Mouse (Mus musculus) testis, adult 2 months (tissue): ENCODE data around the gene Prkce. TPM values are rescaled to one million over a fixed set of nuclear protein-coding genes. Genes with fewer than 3 reads are reported as not detected.

Source experiments
- H3K27ac ChIP-seq: fragments of 200-500 bp; 2 replicates; pipeline ENCODE4 v1.5.1; 2012; ENCODE audit warnings: low read depth, low read length; ENCODE audit not compliant: control insufficient read depth, insufficient read depth
- H3K27me3 ChIP-seq: fragments of 200-500 bp; 2 replicates; pipeline ENCODE4 v1.6.1; 2012; ENCODE audit warnings: mild to moderate bottlenecking, low read length, moderate library complexity; ENCODE audit not compliant: control insufficient read depth, insufficient read depth
- H3K36me3 ChIP-seq: fragments of 200-500 bp; 2 replicates; pipeline ENCODE4 v1.6.1; 2012; ENCODE audit warnings: mild to moderate bottlenecking, low read length; ENCODE audit not compliant: control insufficient read depth, insufficient read depth
- H3K4me1 ChIP-seq: fragments of 200-500 bp; 2 replicates; pipeline ENCODE4 v1.6.1; 2012; ENCODE audit warnings: low read length; ENCODE audit not compliant: control insufficient read depth, insufficient read depth
- H3K4me3 ChIP-seq: fragments of 200-500 bp; 2 replicates; pipeline ENCODE4 v1.5.1; 2012; ENCODE audit warnings: low read depth, mild to moderate bottlenecking, low read length, moderate library complexity, mixed read lengths; ENCODE audit not compliant: control insufficient read depth
- CTCF ChIP-seq: fragments of 200-500 bp; IDR thresholded peaks from 2 replicates; pipeline ENCODE4 v1.5.1; 2012; ENCODE audit warnings: low read depth, mild to moderate bottlenecking, inconsistent platforms, low read length, moderate library complexity; ENCODE audit not compliant: control insufficient read depth, insufficient read depth, insufficient replicate concordance
- POLR2A ChIP-seq: fragments of 200-500 bp; IDR thresholded peaks from 2 replicates; pipeline ENCODE4 v1.6.1; 2012; ENCODE audit warnings: low read depth, mild to moderate bottlenecking, inconsistent platforms, low read length, moderate library complexity; ENCODE audit not compliant: control insufficient read depth
- polyA plus RNA-seq: library from polyadenylated mRNA; depleted of rRNA; stranded (reverse); fragments of >200 nt; gene quantifications from 2 replicates; pipeline ENCODE4 v1.2.3, GENCODE M21; 2012

Prkce gene
- polyA plus RNA-seq, 1 experiment = 1.2 TPM

DNA sequence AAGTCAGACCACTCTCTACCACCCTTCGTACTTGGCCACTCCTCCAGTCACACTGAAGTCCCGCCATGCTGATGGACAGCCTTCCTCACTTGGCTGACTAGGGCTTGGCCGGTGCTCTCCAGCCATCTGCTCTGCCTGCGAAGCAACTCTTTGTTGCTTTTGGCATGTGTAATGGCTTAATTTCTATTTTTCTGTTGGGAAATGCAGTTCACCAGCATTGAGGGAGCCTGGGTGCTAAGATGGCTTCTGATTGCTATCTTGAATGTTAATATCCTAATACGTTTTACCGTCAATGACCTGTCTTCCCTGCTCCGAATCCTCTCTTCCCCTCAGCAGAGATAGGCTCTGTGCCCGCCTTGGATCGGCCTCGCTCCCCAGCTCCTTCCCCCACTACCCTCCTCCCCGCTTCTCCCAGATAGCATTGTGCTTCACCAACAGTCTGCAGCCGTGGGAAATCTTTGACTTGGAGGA, 183.2 kb downstream of the Prkce start:
- Histone ChIP-seq H3K4me1 (no peaks in the 10 kb centered on the region), H3K4me3 (no peak overlapping the region), H3K36me3 (no peaks in the 10 kb centered on the region), H3K27me3 (no peaks in the 10 kb centered on the region), H3K27ac (no peak overlapping the region)
- no peak for TF ChIP-seq CTCF
- TF ChIP-seq POLR2A = no peak

DNA sequence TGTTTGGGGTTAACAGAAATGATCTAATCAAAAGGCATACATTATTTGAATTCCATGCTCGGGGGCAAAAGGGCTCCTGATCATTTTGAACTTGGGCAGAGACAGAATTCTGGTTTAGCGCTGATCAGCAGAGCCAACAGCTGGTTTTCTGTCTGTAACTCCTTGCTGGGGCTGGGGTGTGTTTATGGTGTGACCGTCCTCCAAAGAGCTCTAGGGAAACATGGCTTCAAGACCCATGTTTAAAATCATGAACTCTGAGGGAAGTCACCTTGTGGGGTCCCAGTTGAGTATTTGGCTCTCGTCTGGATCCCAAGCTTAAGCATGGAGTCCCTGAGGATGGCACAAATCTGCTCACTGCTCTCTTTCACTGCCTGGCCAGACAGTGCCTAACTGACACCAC, 183.7 kb downstream of the Prkce start:
- Histone ChIP-seq H3K27ac (no peak overlapping the region), H3K36me3 (no peaks in the 10 kb centered on the region), H3K27me3 (no peaks in the 10 kb centered on the region), H3K4me1 (no peaks in the 10 kb centered on the region), H3K4me3 (no peak overlapping the region)
- TF ChIP-seq CTCF (no peak), POLR2A (no peak)

DNA sequence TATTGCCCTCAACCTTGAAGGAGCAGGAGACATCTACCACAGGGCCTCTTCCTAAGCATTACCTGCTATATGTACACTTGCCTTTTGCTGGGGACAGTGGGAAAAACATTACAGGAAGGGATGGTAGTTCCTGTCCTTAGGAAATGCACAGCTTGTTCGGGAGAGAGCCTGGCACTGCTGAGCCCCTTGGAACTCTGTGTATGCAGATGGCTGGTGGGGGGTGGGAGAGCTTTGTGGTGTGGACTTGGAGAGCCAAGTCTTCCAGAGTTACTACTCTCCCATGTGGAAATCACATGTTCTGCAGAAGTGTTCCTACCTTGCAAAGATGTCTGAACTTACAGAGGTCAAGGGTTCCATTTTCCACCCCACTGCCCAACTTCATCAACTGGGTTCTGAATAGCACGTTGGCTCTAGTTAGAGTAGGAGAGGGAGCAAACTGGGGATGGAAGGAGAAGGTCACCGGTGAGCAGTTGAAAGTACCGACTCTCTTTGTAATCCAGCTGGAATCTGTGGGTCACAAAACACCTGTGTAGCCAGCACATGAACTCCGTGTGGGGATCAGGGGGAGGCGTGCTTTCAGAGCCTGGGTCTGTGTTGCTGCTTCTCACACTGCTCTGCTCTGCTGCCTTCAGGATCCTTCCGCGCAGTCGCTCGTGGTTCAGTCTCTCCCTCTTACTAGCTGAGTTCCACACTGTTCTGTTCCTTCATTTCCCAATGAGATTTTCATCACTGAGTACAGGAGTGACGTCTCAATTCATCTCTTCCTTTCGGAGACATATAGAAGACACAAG, 184.9 kb downstream of the Prkce start:
- Histone ChIP-seq H3K36me3 (no peaks in the 10 kb centered on the region), H3K27ac (no peak overlapping the region), H3K4me3 (no peak overlapping the region), H3K4me1 (no peaks in the 10 kb centered on the region), H3K27me3 (no peaks in the 10 kb centered on the region)
- TF ChIP-seq POLR2A (no peak), CTCF (no peak)

DNA sequence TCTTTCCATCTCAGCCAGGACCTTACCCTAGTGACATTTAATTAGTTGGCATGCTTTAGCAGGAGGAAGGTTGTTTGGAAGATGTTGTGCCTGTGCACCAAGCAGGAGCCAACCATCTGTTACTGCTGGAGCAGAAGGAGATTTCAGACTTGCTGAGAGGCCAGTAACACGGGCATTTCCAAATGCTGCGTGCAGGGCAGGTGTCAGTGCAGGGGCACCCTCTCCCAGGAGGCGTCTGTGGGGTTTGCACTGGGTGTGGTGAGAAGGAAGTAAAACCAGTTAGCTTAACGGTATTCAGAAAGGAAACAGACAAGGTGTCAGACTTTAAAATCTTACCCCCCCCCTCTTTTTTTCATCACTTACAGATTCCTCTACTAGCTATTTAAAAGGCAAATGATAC, 186.1 kb downstream of the Prkce start:
- H3K36me3 ChIP-seq = no peaks in the 10 kb centered on the region
- no peak overlapping the region for H3K27ac ChIP-seq
- no peak overlapping the region for H3K4me3 ChIP-seq
- TF ChIP-seq POLR2A (no peak), CTCF (no peak)
- H3K4me1 ChIP-seq = no peaks in the 10 kb centered on the region
- H3K27me3 ChIP-seq = no peaks in the 10 kb centered on the region

DNA sequence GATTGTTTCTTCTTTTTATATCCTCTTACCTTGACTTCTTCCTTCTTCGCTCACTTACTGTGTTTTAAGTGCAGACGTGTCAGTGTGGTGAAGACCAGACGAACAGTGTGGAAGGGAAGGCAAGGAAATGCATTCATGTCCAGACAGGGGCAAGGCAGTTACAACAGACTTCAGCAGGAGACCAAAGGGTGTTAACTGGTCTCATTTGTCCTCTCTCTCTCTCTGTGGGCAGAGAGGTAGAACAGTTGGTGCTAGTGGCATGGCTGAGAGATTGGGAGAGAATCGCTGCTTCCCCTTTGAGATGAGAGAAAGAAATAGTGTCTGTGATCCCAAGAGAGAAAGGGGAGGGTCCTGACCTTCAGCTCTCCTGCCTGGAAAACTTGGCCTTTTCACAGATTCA, 186.5 kb downstream of the Prkce start:
- no peaks in the 10 kb centered on the region for H3K4me1 ChIP-seq
- H3K27me3 ChIP-seq = no peaks in the 10 kb centered on the region
- no peaks in the 10 kb centered on the region for H3K36me3 ChIP-seq
- no peak for TF ChIP-seq CTCF
- TF ChIP-seq POLR2A = no peak
- H3K4me3 ChIP-seq = no peak overlapping the region
- no peak overlapping the region for H3K27ac ChIP-seq

DNA sequence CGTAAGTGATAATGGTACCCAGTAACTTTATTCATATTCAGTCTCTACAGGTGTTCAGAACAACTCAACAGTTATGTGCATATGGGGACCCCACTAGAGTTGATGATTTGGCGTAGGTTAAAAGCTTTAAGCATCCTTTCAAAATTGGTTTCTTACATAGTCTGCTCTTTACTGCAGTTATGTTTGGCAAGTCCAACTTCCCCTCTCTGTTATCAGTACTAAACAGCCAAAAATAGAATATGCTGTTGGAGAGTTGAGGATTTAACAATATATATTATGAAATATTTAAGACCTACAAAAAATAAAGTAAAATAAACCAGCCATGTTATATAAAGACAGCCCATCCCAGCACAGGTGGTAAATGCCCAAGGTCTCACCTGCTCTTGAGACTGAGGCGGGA, 187.3 kb downstream of the Prkce start:
- no peak overlapping the region for H3K4me3 ChIP-seq
- H3K27ac ChIP-seq = no peak overlapping the region
- H3K4me1 ChIP-seq = no peaks in the 10 kb centered on the region
- no peak for TF ChIP-seq POLR2A
- no peak for TF ChIP-seq CTCF
- H3K27me3 ChIP-seq = no peaks in the 10 kb centered on the region
- H3K36me3 ChIP-seq = no peaks in the 10 kb centered on the region

DNA sequence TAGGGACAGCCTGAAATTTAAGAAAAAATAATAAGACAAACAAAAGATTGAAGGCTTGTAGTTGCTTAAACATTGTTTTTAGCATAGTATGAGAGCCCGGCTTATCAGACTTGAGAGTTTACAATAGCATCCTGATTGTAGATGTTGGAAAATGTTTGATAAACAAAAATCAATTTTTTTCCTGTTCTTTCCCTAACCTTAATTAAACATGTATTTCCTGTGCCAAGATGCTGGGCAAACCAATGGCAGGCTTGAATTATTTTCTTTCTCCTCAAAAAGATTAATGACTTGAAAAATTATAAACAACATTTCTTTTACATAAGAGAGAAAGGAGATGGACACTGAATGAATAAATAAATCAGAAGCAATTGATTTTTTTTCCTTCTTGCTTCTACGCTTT, 187.7 kb downstream of the Prkce start:
- Histone ChIP-seq H3K4me3 (no peak overlapping the region), H3K36me3 (no peaks in the 10 kb centered on the region), H3K4me1 (no peaks in the 10 kb centered on the region), H3K27me3 (no peaks in the 10 kb centered on the region), H3K27ac (no peak overlapping the region)
- TF ChIP-seq POLR2A (no peak), CTCF (no peak)

DNA sequence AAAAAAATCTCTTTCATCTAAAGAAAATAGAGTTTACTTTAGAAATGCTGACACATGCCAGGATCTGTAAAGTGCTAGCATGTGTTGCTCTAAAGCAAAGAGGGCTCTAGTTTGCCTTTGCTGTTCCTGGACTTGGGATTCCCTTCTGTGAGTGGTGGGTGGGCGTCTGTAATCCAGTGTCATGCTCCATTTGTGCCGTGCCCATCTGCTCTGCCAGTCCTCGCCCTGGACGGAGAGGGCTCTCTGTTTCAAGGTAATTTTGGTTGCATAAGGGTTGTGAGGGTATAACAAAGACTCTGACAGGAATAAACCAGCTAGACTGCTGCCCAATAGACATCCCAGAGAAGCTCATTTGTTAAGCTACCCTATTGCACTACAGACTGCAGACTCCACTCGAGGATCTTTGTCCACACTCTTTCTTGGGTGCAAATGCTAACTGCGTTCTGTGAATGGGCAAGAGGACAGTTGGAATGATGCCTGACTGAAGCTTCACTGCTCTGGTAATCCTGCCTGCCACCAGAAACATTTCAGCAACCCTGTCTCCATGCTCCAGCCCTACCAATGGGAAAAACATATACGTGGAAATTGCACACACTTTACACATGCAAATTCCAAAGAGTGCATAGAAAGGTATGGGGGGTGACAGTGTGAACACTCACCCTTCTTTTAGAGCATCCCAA, 188.3 kb downstream of the Prkce start:
- H3K36me3 ChIP-seq = no peaks in the 10 kb centered on the region
- no peak overlapping the region for H3K27ac ChIP-seq
- H3K4me1 ChIP-seq = no peaks in the 10 kb centered on the region
- TF ChIP-seq CTCF (no peak), POLR2A (no peak)
- H3K27me3 ChIP-seq = no peaks in the 10 kb centered on the region
- H3K4me3 ChIP-seq = no peak overlapping the region
